Mouse (Mus musculus): ENCODE measurements at regions not wholly inside any gene's neighbourhood (a gene's known extent, or its start where the extent isn't known, plus 50 kb on each side); places are given as distances from the start of the nearest gene placed in this dataset.
A peak's percentile ranks its signal among the peaks of the same experiment; 100 is the strongest.

DNA sequence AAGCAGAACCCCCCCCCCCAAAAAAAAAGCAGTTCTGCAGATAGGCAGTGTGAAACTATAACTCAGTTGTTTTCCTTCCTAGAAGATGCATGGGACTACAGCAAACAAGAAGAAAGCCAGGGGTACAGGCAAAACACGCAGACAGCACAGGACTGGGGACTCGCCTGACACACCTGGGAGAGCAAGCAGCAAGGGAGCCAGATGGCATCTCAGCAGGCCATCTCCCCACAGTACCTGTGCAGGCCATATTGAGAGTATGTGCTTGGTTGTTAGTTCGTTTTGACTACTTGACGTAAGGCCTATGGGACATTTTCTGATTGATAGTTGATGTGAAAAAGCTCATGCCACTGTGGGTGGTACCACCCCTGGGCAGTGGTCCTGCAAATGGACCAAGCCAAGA lies 113.4 kb upstream of the Hes1 start:
- no peak for DNase-seq (ENCODE audit: low read depth)

GRCm38 (mm10) chr16:29954700-29955099 lies 109.5 kb upstream of the Hes1 start:
- DNase-seq (ENCODE audit: low read depth): no peak

DNA sequence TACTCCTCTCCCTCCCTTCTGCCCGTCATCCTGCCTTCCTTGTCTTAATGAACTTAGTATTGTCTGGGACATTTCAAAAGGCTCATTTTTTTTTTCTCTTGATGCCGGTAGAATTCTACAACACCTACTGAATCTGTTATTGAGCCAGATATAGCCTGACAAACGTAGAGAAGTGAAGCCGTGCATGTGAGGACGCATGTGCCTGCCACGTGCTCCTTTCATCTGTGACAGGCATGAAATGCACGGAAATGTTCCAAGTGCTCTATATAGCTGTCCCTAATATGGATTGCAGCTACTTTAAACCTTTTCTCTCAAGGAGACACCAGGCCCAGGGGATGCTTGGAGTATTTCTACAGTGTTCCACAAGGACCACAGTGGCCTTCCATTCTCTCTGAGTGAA lies 107.3 kb upstream of the Hes1 start:
- DNase-seq (ENCODE audit: low read depth): no peak

DNA sequence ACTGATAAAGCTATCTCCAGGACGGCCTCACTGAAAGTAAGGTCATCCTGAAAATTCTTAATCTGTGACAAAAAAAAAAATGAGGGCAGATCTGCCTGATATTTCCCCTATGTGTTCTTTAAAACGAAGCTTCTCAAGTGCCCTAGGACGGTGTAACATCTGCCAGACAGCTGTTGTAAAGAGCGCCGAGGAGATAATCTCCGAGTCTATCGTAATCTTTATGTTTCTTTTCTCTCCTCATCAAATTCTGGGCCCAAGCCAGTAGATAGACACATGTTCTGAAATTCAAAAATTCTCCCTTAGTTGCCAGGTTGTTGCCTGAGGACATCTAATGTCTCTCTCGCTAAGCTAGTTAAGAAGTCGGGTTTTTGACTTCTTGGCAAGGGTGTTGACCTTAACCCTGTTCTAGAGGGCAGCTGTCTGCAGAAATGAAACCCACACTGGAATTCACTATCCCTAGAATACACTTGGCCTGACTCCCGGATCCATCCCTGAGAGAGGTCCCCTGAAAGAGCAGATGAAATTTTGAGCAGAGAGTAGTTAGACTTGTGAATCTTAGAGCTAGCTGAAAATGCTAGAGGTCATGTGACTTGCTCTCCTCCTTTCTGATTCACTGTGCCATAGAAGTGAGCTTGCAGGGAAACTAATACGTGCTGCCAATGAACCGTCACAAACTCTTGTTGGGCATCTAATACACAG lies 104.1 kb upstream of the Hes1 start:
- DNase-seq (ENCODE audit: low read depth): no peak

DNA sequence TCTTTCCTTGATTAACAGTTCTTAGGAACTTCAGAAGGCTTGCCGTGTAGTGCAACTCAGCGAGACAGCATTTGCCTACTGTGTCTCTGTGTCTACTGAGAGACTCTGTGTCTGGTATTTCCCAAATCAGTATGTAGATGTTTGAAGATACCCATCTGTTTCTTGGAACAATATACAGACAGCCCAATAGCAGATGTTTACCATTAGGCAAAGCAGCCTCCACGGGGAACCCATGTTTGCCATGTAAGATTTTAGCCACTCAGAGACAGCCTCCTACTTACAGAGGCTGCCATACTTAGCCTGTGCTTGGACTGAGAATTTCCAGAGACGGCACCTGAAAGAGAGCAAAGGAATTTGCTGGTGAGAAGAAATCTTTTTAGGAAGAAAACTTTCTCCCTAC lies 100.9 kb upstream of the Hes1 start:
- no peak for DNase-seq (ENCODE audit: low read depth)

DNA sequence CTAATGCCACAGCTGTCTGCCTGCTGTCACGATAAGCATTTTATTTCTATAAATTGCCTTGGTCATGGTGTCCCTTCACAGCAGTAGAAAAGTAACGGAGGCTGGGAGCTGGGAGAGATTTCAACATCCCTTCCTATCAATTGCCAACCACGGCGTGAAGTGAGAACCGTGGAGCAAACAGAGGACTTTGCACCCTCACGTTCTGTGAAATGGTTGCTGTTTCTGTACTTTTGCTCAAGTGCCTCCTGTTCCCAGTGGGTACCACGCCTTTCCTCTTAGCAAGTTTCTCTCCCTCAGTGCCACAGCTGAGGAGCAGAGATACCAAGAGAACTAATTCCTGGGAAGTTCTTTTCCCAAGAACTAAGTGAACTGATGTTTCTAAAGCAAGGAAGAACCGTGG lies 99.6 kb upstream of the Hes1 start:
- no peak for DNase-seq (ENCODE audit: low read depth)

DNA sequence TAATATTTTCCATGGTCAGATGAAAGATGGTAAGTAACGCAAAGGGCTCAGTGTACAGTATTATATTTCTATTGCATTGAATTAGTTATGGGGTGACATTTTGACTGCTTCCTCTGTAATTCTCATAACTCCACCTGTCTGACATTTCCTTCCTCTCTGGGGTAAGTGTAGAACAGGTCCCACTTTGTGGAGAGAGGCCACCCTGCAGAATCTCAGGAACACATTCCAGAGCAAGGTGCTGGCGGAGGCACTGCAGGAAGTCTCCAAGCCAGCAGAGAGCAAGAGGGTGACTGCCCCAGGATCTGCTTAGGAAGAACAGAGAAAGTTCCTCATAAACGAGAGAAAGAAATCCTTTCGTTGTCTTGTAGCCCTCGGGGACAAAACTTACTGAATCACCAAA lies 95.4 kb upstream of the Hes1 start:
- no peak for DNase-seq (ENCODE audit: low read depth)

DNA sequence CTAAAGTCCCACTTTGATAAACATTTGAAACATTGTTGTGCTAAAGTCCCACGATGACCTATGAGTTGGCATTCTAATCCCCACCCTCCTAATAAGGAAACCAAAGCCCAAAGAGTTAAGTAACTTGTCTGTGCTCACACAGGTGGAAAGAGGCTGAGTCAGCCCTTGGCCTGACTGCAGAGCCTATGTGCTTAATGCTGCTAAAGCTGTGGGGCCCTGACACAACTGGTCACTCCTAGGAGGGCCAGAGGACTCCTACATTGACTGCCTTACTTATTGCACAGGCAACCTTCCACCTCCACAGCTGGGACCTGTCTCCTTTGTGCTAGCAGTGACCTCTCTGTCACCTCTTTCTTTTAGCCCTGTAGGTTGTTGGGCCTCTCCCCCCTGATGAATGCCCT lies 91.4 kb upstream of the Hes1 start:
- DNase-seq (ENCODE audit: low read depth): peak; percentile 74

DNA sequence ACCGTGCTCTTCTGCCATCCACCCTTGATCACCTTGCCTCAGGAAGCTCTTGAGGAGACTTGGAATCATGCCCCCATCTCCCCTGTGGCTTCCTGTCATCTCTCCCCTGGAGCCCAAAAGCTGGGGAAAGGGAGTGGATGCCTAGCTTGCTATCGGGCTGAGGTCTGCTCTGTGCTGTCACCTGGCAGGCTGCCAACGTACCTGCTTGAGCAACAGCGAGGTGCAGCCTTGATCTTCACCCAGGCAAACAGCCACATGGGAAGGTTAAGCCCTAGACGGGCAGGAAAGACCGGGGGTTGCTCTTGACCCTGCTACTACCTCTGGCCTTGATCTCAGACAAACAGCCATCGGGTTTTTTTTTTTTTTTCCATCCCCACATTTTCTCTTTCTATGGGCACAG lies 90.9 kb upstream of the Hes1 start:
- peak; percentile 83 for DNase-seq (ENCODE audit: low read depth)

GRCm38 (mm10) chr16:29975800-29976199 lies 88.4 kb upstream of the Hes1 start:
- DNase-seq (ENCODE audit: low read depth): no peak

- no peak for DNase-seq (ENCODE audit: low read depth)
Measured at GRCm38 (mm10) chr16:29977011-29977410, 87.2 kb upstream of the Hes1 start.

- DNase-seq (ENCODE audit: low read depth): no peak
Measured at GRCm38 (mm10) chr16:29977711-29978110, 86.5 kb upstream of the Hes1 start.

DNA sequence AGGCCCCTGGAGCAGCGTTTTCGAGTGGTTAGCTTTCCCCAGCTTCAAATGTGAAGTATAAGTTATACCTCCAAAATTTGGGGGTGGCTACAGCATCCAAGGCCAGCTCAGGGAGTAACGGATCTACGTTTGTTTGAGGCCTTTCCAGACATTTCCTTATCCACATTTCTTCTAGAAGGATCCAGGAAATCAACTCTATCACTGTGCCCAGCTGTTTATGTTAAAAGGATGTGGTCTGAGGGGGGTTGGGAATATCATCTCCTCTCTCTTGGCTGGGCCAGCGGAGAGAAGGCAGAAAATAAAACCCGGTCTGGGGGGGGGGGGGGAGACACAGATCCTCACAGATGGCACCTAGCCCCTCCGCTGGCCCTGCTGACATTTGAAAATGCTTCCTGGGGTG lies 85.1 kb upstream of the Hes1 start:
- DNase-seq (ENCODE audit: low read depth): no peak

- DNase-seq (ENCODE audit: low read depth): no peak
Measured at GRCm38 (mm10) chr16:29981543-29981942, 82.6 kb upstream of the Hes1 start.

- no peak for DNase-seq (ENCODE audit: low read depth)
Measured at GRCm38 (mm10) chr16:29982224-29982785, 81.9 kb upstream of the Hes1 start.

- DNase-seq (ENCODE audit: low read depth): no peak
Measured at GRCm38 (mm10) chr16:29983161-29983560, 81.0 kb upstream of the Hes1 start.

GRCm38 (mm10) chr16:29985126-29985931 lies 78.9 kb upstream of the Hes1 start:
- no peak for DNase-seq (ENCODE audit: low read depth)

- no peak for DNase-seq (ENCODE audit: low read depth)
Measured at GRCm38 (mm10) chr16:29987595-29987994, 76.6 kb upstream of the Hes1 start.

GRCm38 (mm10) chr16:29987999-29988398 lies 76.2 kb upstream of the Hes1 start:
- no peak for DNase-seq (ENCODE audit: low read depth)

- DNase-seq (ENCODE audit: low read depth): no peak
Measured at GRCm38 (mm10) chr16:29989308-29989707, 74.9 kb upstream of the Hes1 start.

GRCm38 (mm10) chr16:29990393-29990792 lies 73.8 kb upstream of the Hes1 start:
- no peak for DNase-seq (ENCODE audit: low read depth)

DNA sequence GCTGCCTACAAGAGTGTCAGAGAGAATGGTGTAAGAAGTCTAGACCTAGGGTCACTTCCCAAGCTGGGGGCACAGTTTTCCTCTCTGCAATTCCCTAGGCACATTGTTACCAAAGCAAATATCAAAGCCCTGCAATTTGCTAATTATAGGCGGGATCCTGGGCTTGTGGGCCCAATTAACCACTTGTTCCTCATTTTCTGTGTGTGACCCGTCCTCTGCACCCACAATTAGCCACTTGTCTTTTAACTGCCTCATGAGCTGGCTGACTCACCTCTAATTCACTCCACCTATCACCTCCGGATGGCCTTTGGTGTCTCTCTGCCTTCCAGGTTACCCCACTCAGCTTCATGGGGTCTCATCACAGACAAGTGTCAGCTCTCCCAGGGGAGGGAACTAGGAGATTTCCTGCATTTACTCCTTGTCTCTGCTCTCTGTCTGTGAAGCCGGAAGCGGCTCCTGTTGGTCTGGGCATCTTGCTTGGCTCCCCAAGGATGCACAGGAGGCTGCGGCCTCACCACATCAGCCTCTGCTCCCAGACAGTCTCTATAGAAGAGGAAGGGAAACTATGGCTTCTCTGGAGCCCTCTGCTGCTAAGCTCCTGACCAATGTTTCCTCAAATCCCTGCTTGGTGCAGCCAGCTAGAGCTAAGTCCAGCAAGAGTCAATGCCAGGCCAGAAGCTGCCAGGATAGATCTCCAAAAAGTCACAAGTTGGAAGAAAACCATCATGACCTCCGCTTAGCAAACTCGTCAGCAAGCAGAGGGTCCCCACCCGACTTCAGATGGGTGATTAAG lies 73.2 kb upstream of the Hes1 start:
- DNase-seq (ENCODE audit: low read depth): no peak

Measured in gonadal fat pad, adult 2 months (tissue).